Mouse (Mus musculus): ENCODE data around the gene Celsr2. TPM values are rescaled to one million over a fixed set of nuclear protein-coding genes. Genes with fewer than 3 reads are reported as not detected.

Gene Celsr2
- polyA plus RNA-seq, 1 experiment from 2014 or later, result 52.0 TPM

- Histone ChIP-seq H3K9me3 (ENCODE audit: control insufficient read depth, low read length) (no peaks in the 10 kb centered on the region), H3K27me3 (ENCODE audit: control insufficient read depth, insufficient read depth, low read length) (no peaks in the 10 kb centered on the region), H3K4me2 (ENCODE audit: low read depth, low read length, severe bottlenecking) (no peak overlapping the region), H3K4me3 (ENCODE audit: low read depth, low read length) (no peak overlapping the region), H3K9ac (ENCODE audit: low read length) (no peak overlapping the region), H3K27ac (ENCODE audit: low read depth, low read length) (no peak overlapping the region), H3K36me3 (ENCODE audit: control insufficient read depth, insufficient read depth, low read length) (no peaks in the 10 kb centered on the region), H3K4me1 (replicated peaks; ENCODE audit: control insufficient read depth, insufficient read depth, low read length) (0 out of 2 replicates have a peak, but pooled peaks cover 7% of the 10 kb centered on the region)
- DNase-seq (ENCODE audit: low spot score) (no peak), ATAC-seq (replicated peaks; ENCODE audit: low FRiP score) (no peak)
- WGBS, result 72% methylated on average over 7 of the region's 7 CpGs
Measured at GRCm38 (mm10) chr3:108378875-108379663, 36.3 kb downstream of the Celsr2 start.

GRCm38 (mm10) chr3:108372691-108373090 lies 42.7 kb downstream of the Celsr2 start:
- no peaks in the 10 kb centered on the region for H3K27me3 ChIP-seq (ENCODE audit: control insufficient read depth, insufficient read depth, low read length)
- H3K4me1 ChIP-seq (replicated peaks; ENCODE audit: control insufficient read depth, insufficient read depth, low read length), result no peaks in the 10 kb centered on the region
- H3K4me2 ChIP-seq (ENCODE audit: low read depth, low read length, severe bottlenecking), result no peak overlapping the region
- no peaks in the 10 kb centered on the region for H3K9me3 ChIP-seq (ENCODE audit: control insufficient read depth, low read length)
- no peak overlapping the region for H3K9ac ChIP-seq (ENCODE audit: low read length)
- no peak for ATAC-seq (replicated peaks; ENCODE audit: low FRiP score)
- DNase-seq (ENCODE audit: low spot score), result no peak
- H3K36me3 ChIP-seq (ENCODE audit: control insufficient read depth, insufficient read depth, low read length), result no peaks in the 10 kb centered on the region
- 89% methylated on average over 3 of the region's 3 CpGs for WGBS
- H3K4me3 ChIP-seq (ENCODE audit: low read depth, low read length), result no peak overlapping the region
- H3K27ac ChIP-seq (ENCODE audit: low read depth, low read length), result no peak overlapping the region

GRCm38 (mm10) chr3:108372274-108372673 lies 43.1 kb downstream of the Celsr2 start:
- H3K27me3 ChIP-seq (ENCODE audit: control insufficient read depth, insufficient read depth, low read length), result no peaks in the 10 kb centered on the region
- DNase-seq (ENCODE audit: low spot score), result no peak
- H3K4me1 ChIP-seq (replicated peaks; ENCODE audit: control insufficient read depth, insufficient read depth, low read length), result no peaks in the 10 kb centered on the region
- H3K36me3 ChIP-seq (ENCODE audit: control insufficient read depth, insufficient read depth, low read length), result no peaks in the 10 kb centered on the region
- H3K4me2 ChIP-seq (ENCODE audit: low read depth, low read length, severe bottlenecking), result no peak overlapping the region
- no peak overlapping the region for H3K9ac ChIP-seq (ENCODE audit: low read length)
- 74% methylated on average over 3 of the region's 3 CpGs for WGBS
- ATAC-seq (replicated peaks; ENCODE audit: low FRiP score), result no peak
- H3K4me3 ChIP-seq (ENCODE audit: low read depth, low read length), result no peak overlapping the region
- H3K9me3 ChIP-seq (ENCODE audit: control insufficient read depth, low read length), result no peaks in the 10 kb centered on the region
- no peak overlapping the region for H3K27ac ChIP-seq (ENCODE audit: low read depth, low read length)

GRCm38 (mm10) chr3:108368721-108369120 lies 46.6 kb downstream of the Celsr2 start:
- H3K9ac ChIP-seq (ENCODE audit: low read length), result no peak overlapping the region
- ATAC-seq (replicated peaks; ENCODE audit: low FRiP score) (no peak), DNase-seq (ENCODE audit: low spot score) (no peak)
- 87% methylated on average over 5 of the region's 5 CpGs for whole genome bisulfite sequencing
- no peaks in the 10 kb centered on the region for H3K27me3 ChIP-seq (ENCODE audit: control insufficient read depth, insufficient read depth, low read length)
- no peak overlapping the region for H3K4me2 ChIP-seq (ENCODE audit: low read depth, low read length, severe bottlenecking)
- H3K4me1 ChIP-seq (replicated peaks; ENCODE audit: control insufficient read depth, insufficient read depth, low read length), result no peaks in the 10 kb centered on the region
- no peak overlapping the region for H3K27ac ChIP-seq (ENCODE audit: low read depth, low read length)
- no peaks in the 10 kb centered on the region for H3K9me3 ChIP-seq (ENCODE audit: control insufficient read depth, low read length)
- H3K4me3 ChIP-seq (ENCODE audit: low read depth, low read length), result no peak overlapping the region
- H3K36me3 ChIP-seq (ENCODE audit: control insufficient read depth, insufficient read depth, low read length), result no peaks in the 10 kb centered on the region

- WGBS, result 85% methylated on average over 3 of the region's 3 CpGs
Measured at GRCm38 (mm10) chr3:108367828-108368227, 47.5 kb downstream of the Celsr2 start.

GRCm38 (mm10) chr3:108367173-108367572 lies 48.2 kb downstream of the Celsr2 start:
- WGBS, result 62% methylated on average over 9 of the region's 9 CpGs
- Histone ChIP-seq H3K4me2 (ENCODE audit: low read depth, low read length, severe bottlenecking) (no peak overlapping the region), H3K36me3 (ENCODE audit: control insufficient read depth, insufficient read depth, low read length) (no peaks in the 10 kb centered on the region), H3K27me3 (ENCODE audit: control insufficient read depth, insufficient read depth, low read length) (no peaks in the 10 kb centered on the region), H3K27ac (ENCODE audit: low read depth, low read length) (no peak overlapping the region), H3K9ac (ENCODE audit: low read length) (no peak overlapping the region), H3K4me3 (ENCODE audit: low read depth, low read length) (no peak overlapping the region), H3K9me3 (ENCODE audit: control insufficient read depth, low read length) (no peaks in the 10 kb centered on the region), H3K4me1 (replicated peaks; ENCODE audit: control insufficient read depth, insufficient read depth, low read length) (no peaks in the 10 kb centered on the region)
- no peak for DNase-seq (ENCODE audit: low spot score)
- ATAC-seq (replicated peaks; ENCODE audit: low FRiP score), result peak; percentile 43

More at GRCm38 (mm10) chr3:108367828-108368227, 47.5 kb downstream of the Celsr2 start:
- Histone ChIP-seq H3K9me3 (ENCODE audit: control insufficient read depth, low read length) (no peaks in the 10 kb centered on the region), H3K4me3 (ENCODE audit: low read depth, low read length) (no peak overlapping the region), H3K9ac (ENCODE audit: low read length) (no peak overlapping the region), H3K4me1 (replicated peaks; ENCODE audit: control insufficient read depth, insufficient read depth, low read length) (no peaks in the 10 kb centered on the region), H3K27ac (ENCODE audit: low read depth, low read length) (no peak overlapping the region), H3K27me3 (ENCODE audit: control insufficient read depth, insufficient read depth, low read length) (no peaks in the 10 kb centered on the region), H3K4me2 (ENCODE audit: low read depth, low read length, severe bottlenecking) (no peak overlapping the region), H3K36me3 (ENCODE audit: control insufficient read depth, insufficient read depth, low read length) (no peaks in the 10 kb centered on the region)
- ATAC-seq (replicated peaks; ENCODE audit: low FRiP score) (no peak), DNase-seq (ENCODE audit: low spot score) (no peak)

GRCm38 (mm10) chr3:108364270-108364995 lies 50.9 kb downstream of the Celsr2 start, which contains the start of gene Mybphl:
TSS of gene Mybphl (plus strand) at chr3:108364911.
- WGBS, result 82% methylated on average over 9 of the region's 9 CpGs
- Histone ChIP-seq H3K36me3 (ENCODE audit: control insufficient read depth, insufficient read depth, low read length) (no peaks in the 10 kb centered on the region), H3K27me3 (ENCODE audit: control insufficient read depth, insufficient read depth, low read length) (no peaks in the 10 kb centered on the region), H3K9ac (ENCODE audit: low read length) (no peak within 1 kb of the TSS), H3K4me2 (ENCODE audit: low read depth, low read length, severe bottlenecking) (no peak within 1 kb of the TSS), H3K4me1 (replicated peaks; ENCODE audit: control insufficient read depth, insufficient read depth, low read length) (peaks cover 2% of the 10 kb centered on the region), H3K4me3 (ENCODE audit: low read depth, low read length) (no peak within 1 kb of the TSS), H3K27ac (ENCODE audit: low read depth, low read length) (no peak within 1 kb of the TSS), H3K9me3 (ENCODE audit: control insufficient read depth, low read length) (no peaks in the 10 kb centered on the region)
- ATAC-seq (replicated peaks; ENCODE audit: low FRiP score) (no peak), DNase-seq (ENCODE audit: low spot score) (no peak)

- Histone ChIP-seq H3K36me3 (ENCODE audit: control insufficient read depth, insufficient read depth, low read length) (no peaks in the 10 kb centered on the region), H3K27ac (ENCODE audit: low read depth, low read length) (no peak overlapping the region), H3K4me2 (ENCODE audit: low read depth, low read length, severe bottlenecking) (no peak overlapping the region), H3K4me1 (replicated peaks; ENCODE audit: control insufficient read depth, insufficient read depth, low read length) (peaks cover 2% of the 10 kb centered on the region), H3K9me3 (ENCODE audit: control insufficient read depth, low read length) (no peaks in the 10 kb centered on the region), H3K9ac (ENCODE audit: low read length) (no peak overlapping the region), H3K27me3 (ENCODE audit: control insufficient read depth, insufficient read depth, low read length) (no peaks in the 10 kb centered on the region), H3K4me3 (ENCODE audit: low read depth, low read length) (no peak overlapping the region)
- ATAC-seq (replicated peaks; ENCODE audit: low FRiP score) (no peak), DNase-seq (ENCODE audit: low spot score) (no peak)
- WGBS, result 79% methylated on average over 3 of the region's 3 CpGs
Measured at GRCm38 (mm10) chr3:108363626-108364025, 51.7 kb downstream of the Celsr2 start.
